Mouse (Mus musculus) lung, adult 2 months (tissue): ENCODE measurements around the gene Ncoa7. TPM values are rescaled to one million over a fixed set of nuclear protein-coding genes. Genes with fewer than 3 reads are reported as not detected.
"Not testable (repeated sequence)": the region's sequence is repeated elsewhere in the genome, so short reads cannot be mapped to it uniquely, and the experiment has no call there.

Experiments used
- DNase-seq: peaks from one replicate; pipeline ENCODE4 v3.0.0; 2022
- H3K4me1 ChIP-seq: fragments of 200-500 bp; 2 replicates; pipeline ENCODE4 v1.6.1; 2011; ENCODE audit warnings: low read length; ENCODE audit not compliant: control insufficient read depth, insufficient read depth
- H3K4me3 ChIP-seq: fragments of 200-500 bp; replicated peaks from 2 replicates; pipeline ENCODE3; 2011; ENCODE audit warnings: low read depth, mild to moderate bottlenecking, control low read depth, low read length; ENCODE audit errors: extremely low read depth
- CTCF ChIP-seq: fragments of 200-500 bp; IDR thresholded peaks from 2 replicates; pipeline ENCODE4 v1.5.1; 2011; ENCODE audit warnings: mild to moderate bottlenecking, low read length, control low read depth; ENCODE audit not compliant: insufficient read depth
- POLR2A ChIP-seq: fragments of 200-500 bp; IDR thresholded peaks from 2 replicates; pipeline ENCODE4 v1.6.1; 2011; ENCODE audit warnings: low read depth, mild to moderate bottlenecking, control low read depth, low read length, borderline replicate concordance; ENCODE audit errors: extremely low read depth
- WGBS: fragments of 180-500 bp; shearing (Covaris S2); methylation state at CpG from one replicate; pipeline ENCODE4 v1.1.7; 2018; 5-methylcytosine and 5-hydroxymethylcytosine counted together
- polyA plus RNA-seq: library from polyadenylated mRNA; depleted of rRNA; stranded (reverse); fragments of >200 nt; gene quantifications from 2 replicates; pipeline ENCODE4 v1.2.3, GENCODE M21; 2012

Ncoa7 gene
- polyA plus RNA-seq, 1 experiment, result 4.6 TPM

DNA sequence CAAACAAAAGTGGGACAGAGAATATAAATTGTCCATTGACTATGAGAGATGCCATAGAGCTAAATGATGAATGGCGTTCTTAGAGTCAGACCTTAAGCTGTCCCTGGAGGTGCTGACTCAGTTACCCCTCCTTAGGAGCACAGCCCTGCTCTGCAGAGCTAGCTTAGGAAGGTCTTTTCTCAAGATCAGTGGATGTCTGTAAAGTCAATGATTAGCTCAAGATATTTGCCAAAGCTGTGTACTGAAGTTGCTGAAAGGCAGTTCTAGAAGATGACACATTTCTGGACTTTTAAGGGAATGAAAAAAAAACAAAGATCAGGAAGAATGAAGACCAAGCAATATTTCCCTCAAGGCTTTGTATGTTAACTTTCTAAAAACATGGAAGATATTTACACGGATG, 123.4 kb downstream of the Ncoa7 start:
- DNase-seq, result no peak
- H3K4me3 ChIP-seq, result no peak overlapping the region
- 95% methylated on average over 2 of the region's 2 CpGs for WGBS
- no peaks in the 10 kb centered on the region for H3K4me1 ChIP-seq
- no peak for TF ChIP-seq POLR2A
- no peak for TF ChIP-seq CTCF

DNA sequence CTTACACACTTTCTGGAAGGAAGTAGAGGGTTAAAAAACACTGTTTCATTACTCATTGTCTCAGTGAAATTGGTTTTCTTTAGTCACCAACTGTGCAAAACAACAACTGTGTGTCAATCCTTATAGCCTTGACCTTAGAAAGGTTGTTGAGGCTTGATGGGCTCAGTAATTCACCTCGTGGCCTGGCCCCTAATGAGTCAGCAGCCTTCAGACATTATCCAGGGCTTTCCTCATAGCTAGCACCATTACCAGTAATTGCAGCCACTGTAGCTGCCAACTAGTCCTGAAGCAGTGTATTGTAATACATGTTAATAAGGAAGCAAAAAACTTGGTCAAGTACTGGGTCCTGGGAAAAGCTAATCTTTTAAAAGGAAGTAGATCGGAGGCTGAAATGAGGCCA, 125.1 kb downstream of the Ncoa7 start:
- 65% methylated on average over 2 of the region's 2 CpGs for WGBS
- no peaks in the 10 kb centered on the region for H3K4me1 ChIP-seq
- DNase-seq, result no peak
- TF ChIP-seq POLR2A, result no peak
- no peak for TF ChIP-seq CTCF
- H3K4me3 ChIP-seq, result no peak overlapping the region

DNA sequence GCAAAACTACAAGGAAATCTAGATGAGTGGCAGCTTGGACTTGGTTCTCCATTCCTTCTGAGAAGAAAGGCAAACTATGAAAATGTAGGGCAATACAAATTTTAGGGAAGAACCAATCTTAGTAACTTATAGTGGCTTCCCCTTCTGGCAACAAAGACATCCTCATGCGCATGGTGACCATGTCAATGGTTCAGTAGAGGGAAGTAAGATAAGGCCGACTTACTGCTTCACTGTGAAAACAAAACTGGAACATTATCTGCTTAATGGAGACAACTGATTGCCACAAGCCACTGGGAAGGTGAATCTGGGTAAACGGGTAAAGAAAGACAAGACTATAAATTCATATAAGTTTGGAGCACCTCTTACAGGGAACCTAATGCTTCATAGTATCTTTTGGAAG, 128.3 kb downstream of the Ncoa7 start:
- Histone ChIP-seq H3K4me1 (no peaks in the 10 kb centered on the region), H3K4me3 (no peak overlapping the region)
- DNase-seq, result no peak
- no peak for TF ChIP-seq POLR2A
- no peak for TF ChIP-seq CTCF
- WGBS, result 85% methylated on average over 3 of the region's 3 CpGs

DNA sequence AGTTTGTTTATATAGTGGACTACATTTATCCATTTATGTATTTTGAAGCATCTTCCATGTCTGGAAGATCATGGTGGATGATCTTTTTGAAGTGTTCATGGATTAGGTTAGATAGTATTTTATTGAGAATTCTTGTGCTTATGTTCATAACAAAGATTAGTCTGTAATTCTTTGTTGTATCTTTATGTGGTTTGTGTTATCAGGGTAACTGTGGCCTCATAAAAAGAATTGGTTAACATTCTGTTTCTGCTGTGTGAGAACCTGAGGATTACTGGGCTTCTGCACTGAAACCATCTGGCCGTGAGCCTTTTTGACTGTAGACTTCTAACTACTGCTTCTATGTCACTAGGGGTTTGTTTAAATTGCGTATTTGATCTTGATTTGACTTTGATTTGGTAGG, 136.5 kb downstream of the Ncoa7 start:
- Histone ChIP-seq H3K4me3 (no peak overlapping the region), H3K4me1 (no peaks in the 10 kb centered on the region)
- 91% methylated on average over 2 of the region's 2 CpGs for whole genome bisulfite sequencing
- TF ChIP-seq POLR2A (no peak), CTCF (no peak)
- no peak for DNase-seq

DNA sequence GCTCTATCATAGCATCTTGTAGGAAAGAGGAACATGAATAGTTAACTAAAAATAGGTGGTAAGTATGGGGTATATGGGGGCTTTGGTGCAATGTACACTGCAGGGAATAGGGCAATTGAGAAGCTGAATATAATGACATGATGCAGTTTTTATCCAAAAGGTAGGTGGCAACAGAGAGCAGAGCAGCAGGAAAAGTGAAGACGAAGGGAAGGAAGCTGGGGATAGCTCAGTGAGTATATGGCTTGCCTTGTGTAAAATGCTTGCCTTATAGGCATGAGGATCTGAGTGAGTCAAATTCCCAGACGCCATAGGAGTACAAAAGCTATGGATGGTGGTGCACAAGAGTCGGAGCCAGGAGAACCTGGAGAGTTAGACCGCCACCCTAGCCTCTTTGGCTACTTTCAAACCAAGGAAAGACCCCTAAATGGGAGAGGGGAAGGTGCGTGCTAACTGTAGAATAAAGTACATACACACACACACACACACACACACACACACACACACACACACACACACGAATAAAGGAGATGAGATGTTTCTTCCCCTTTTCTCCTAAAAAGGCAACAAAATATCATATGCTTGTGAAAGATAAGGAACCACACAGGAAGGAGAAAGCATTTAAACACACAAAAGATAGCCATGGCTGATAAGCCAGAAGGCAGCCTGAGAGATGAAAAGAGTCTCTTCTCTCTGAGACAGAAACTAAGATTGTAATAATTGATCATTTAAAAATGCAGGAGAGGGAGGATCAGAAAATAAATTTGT, 142.4 kb downstream of the Ncoa7 start:
- 70% methylated on average over 6 of the region's 6 CpGs for WGBS
- H3K4me3 ChIP-seq, result no peak overlapping the region
- H3K4me1 ChIP-seq, result no peaks in the 10 kb centered on the region
- TF ChIP-seq POLR2A, result no peak
- DNase-seq, result no peak

DNA sequence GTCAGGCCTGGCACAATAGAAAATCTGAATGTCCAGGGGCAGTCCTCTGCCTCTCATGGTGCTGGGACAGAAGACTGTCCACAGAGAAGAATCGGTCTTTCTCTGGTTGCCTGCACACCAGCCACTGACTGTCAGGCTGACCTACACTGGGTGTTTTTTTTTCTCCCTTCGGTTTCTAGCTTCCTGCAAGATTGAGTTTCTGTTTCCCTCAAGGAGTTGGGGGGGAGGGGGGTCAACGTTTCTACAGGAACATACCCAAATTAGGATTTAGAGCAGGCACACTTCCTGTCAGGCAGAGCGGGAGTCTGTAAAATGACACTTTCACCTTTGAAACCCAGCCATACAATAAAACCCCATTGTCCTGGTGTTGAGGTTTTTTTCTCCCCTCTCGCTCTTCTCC, 147.5 kb downstream of the Ncoa7 start:
- WGBS, result 15% methylated on average over 5 of the region's 5 CpGs
- H3K4me3 ChIP-seq, result peak overlapping the region; percentile 45
- TF ChIP-seq CTCF, result no peak
- no peak for TF ChIP-seq POLR2A
- DNase-seq, result no peak
- peaks cover 3% of the 10 kb centered on the region for H3K4me1 ChIP-seq

DNA sequence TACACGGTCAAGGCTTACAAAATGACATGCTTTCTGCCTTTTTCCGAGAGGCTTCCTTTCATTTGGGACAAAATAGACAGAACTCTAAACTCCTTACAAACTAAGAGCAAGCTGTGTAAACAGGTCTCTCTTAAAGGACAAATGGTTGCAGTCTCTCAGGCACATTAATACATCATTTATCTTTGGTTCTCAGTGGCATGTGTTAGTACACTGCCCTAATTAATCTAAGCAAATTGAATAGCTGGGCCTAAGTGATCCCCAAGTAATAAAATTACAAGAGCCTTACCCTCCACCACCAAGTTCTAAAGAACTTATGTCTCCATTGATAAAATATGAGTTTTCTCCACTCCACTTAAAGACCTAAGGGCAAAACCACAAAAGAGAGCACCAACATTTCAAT, 155.4 kb downstream of the Ncoa7 start:
- no peaks in the 10 kb centered on the region for H3K4me1 ChIP-seq
- 56% methylated on average over 2 of the region's 2 CpGs for WGBS
- H3K4me3 ChIP-seq, result no peak overlapping the region
- no peak for DNase-seq
- no peak for TF ChIP-seq CTCF
- no peak for TF ChIP-seq POLR2A

DNA sequence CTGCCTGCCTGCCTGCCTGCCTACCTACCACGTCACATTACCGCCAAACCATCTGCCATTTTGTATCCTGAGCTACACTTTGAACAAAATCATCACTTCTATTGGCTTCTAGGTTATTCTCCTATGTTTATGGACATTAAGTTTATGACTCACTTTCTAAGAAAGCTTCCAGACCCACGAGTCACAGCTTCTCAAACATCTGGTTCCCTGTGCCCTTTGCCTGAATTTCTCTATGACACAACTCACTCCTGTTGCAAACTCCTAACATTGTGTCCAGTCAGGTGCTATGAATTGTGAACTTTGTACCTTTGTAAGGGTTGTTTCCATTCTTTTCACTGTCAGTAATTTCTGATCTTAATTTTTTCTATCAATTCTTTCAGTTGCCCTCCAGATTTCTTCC, 164.9 kb downstream of the Ncoa7 start:
- TF ChIP-seq POLR2A, result no peak
- no peak for TF ChIP-seq CTCF
- DNase-seq, result no peak
- 82% methylated on average over 3 of the region's 3 CpGs for WGBS
- Histone ChIP-seq H3K4me3 (no peak overlapping the region), H3K4me1 (no peaks in the 10 kb centered on the region)

DNA sequence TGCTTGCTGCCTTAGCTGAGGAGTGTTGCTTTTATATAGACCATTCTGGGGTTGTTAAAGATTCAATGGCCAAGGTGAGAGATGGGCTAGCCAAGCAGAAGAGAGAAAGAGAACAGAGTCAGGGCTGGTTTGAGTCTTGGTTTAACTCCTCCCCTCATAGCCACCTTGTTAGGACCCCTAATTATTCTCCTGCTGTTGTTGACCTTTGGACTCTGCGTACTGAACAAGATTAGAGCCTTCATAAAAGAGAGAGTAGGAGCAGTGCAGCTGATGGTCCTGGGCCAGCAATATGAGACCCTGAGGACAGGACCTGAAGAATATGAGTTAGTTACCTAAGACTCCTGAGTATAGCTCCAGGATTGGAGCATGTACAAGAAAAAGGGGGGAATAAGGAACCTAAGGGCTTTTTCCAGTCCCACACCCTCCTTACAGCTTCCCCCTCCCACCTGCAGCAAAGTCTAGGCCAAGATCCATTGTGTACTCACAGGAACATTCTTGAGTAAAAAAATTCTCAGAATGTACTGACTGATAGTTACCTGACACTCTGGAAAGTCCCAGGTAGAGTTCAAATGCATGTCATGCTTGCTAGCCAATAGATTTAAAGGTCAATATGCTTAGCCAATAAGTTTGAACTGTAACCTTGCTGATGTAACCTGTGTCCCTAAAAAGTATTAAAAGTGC, 166.5 kb downstream of the Ncoa7 start:
- H3K4me1 ChIP-seq, H3K4me3 ChIP-seq, DNase-seq: not testable (repeated sequence)
- WGBS, result 88% methylated on average over 1 of the region's 1 CpGs

DNA sequence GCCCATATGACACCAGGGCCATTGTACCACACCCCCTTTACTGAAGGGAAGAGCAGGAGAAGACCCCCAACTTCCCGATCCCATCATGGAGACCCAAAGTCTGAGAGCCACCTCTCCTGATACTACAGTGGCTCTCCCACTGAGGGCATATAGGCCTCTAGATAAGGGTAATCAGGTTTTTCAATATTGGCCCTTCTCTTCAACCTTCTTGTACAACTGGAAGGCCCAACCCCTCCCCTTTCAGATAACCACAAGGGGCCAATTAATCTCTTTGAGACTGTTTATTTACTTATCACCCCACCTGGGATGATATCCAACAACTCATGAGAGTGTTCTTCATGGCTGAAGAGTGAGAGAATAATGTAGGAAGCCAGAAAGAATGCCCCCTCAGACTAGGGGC, 170.4 kb downstream of the Ncoa7 start:
- no peaks in the 10 kb centered on the region for H3K4me1 ChIP-seq
- TF ChIP-seq CTCF, result no peak
- no peak for TF ChIP-seq POLR2A
- no peak for DNase-seq
- no peak overlapping the region for H3K4me3 ChIP-seq
- WGBS, result 92% methylated on average over 1 of the region's 1 CpGs
